In the genomic region with DNA sequence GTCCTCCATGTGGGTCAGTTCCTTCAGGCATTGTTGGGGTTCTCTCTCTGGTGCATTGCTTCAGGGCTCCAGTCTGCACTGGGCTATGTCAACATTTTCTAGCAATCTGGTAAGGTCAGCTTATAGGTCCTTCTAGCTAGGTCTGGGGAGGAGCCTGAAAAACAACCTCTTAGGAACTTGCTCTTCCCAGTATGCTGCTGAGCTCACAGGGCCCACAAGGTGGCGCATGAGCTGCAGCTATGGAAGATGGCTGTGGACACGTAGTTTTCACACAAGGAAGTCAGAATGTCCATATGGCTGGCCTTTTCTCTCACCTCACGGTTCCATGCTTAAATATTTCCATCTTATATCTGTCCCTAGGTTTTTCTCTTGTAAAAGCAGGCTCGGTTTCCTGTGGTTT, we compare ENCODE assay signal across 9 mouse cellular contexts. TPM values are rescaled to one million over a fixed set of nuclear protein-coding genes. Genes with fewer than 3 reads are reported as not detected.
A peak's percentile ranks its signal among the peaks of the same experiment; 100 is the strongest.
DNase-seq lines count a peak whose midpoint lies in the region; ATAC-seq and TF ChIP-seq lines count a peak whose summit lies in the region.
"Had no signal": no experiment of that assay in that cellular context is flagged by ENCODE, and none has a peak within 500 bp of the region (broad histone marks: within the 10 kb centered on the region; RNA-seq: fewer than 3 reads in every experiment).

No protein-coding gene starts in this region.

- TF ChIP-seq EP300 in MEL (IDR thresholded peaks at IDR 0.05; ENCODE audit: low read depth in 1 of 2, low read length in 2 of 2): no peak

- H3K4me1 ChIP-seq in MEL (ENCODE audit: control insufficient read depth in 1 of 2, insufficient read depth in 2 of 2, low read length in 2 of 2): peaks cover 2 to 7% of the 10 kb centered on the region in 2 experiments; a peak in 3 of 4 replicates
- H3K4me1 ChIP-seq in midbrain, embryonic 11.5 days (ENCODE audit: control insufficient read depth, insufficient read depth, low read length): no peaks in the 10 kb centered on the region
- H3K4me1 ChIP-seq in small intestine, adult 2 months (ENCODE audit: control insufficient read depth, insufficient read depth, insufficient read length, low read length): peaks cover 2% of the 10 kb centered on the region; the same call in 1 of the 2 replicates

- H3K4me3 ChIP-seq in MEL (ENCODE audit: control insufficient read depth in 1 of 2, insufficient read depth in 1 of 2, low read depth in 2 of 2, low read length in 2 of 2): no peak overlapping the region
- no peak overlapping the region for H3K4me3 ChIP-seq in midbrain, embryonic 11.5 days (ENCODE audit: low read depth, low read length)
- no peak overlapping the region for H3K4me3 ChIP-seq in small intestine, adult 2 months (ENCODE audit: low read depth, low read length)

- ATAC-seq in midbrain, embryonic 11.5 days (ENCODE audit: low FRiP score): peak; percentile 59; the same call in 1 of the 2 replicates

- peaks cover 0 to 5% of the 10 kb centered on the region in 2 experiments; a peak in 2 of 4 replicates for H3K36me3 ChIP-seq in MEL (ENCODE audit: control insufficient read depth in 1 of 2, insufficient read depth in 2 of 2, low read length in 2 of 2)
- no peaks in the 10 kb centered on the region for H3K36me3 ChIP-seq in midbrain, embryonic 11.5 days (ENCODE audit: control insufficient read depth, insufficient read depth, low read length)
- no peaks in the 10 kb centered on the region for H3K36me3 ChIP-seq in small intestine, adult 2 months (ENCODE audit: control insufficient read depth, insufficient read depth, low read length)

- H3K79me2 ChIP-seq in MEL (ENCODE audit: control insufficient read depth, insufficient read depth, low read length, poor library complexity): no peaks in the 10 kb centered on the region

- peak; percentile 69 for DNase-seq in MEL (ENCODE audit: low read depth, low spot score)
- DNase-seq in adrenal gland, adult 8-10 months: peak; percentile 26
- DNase-seq in embryo, embryonic 11.5 days (ENCODE audit: low read depth, low spot score): peak; percentile 67
- DNase-seq in hindlimb bud, embryonic 11.5 days (ENCODE audit: extremely low spot score, low read depth, low spot score): peak; percentile 42
- DNase-seq in layer of hippocampus, postnatal 25 days (ENCODE audit: extremely low spot score in 1 of 2, low spot score in 1 of 2): peak; percentile 40 to 79
- peak; percentile 96 for DNase-seq in midbrain, embryonic 11.5 days (ENCODE audit: low spot score, missing footprints)
- no peak for DNase-seq in spleen, postnatal 4 days (ENCODE audit: low spot score in 2 of 2)

- no peak for TF ChIP-seq POLR2A in MEL (IDR thresholded peaks at IDR 0.05; ENCODE audit: control insufficient read depth in 1 of 2, insufficient read depth in 1 of 2, low read depth in 1 of 2, low read length in 2 of 2, poor library complexity in 1 of 2)
- no peak for TF ChIP-seq POLR2A in small intestine, adult 2 months (IDR thresholded peaks at IDR 0.05; ENCODE audit: low read depth, low read length)

- no peak overlapping the region for H3K9ac ChIP-seq in MEL (ENCODE audit: control insufficient read depth, low read depth, low read length, poor library complexity, severe bottlenecking)
- no peak overlapping the region for H3K9ac ChIP-seq in midbrain, embryonic 11.5 days (ENCODE audit: low read length)

- H3K27ac ChIP-seq in MEL (ENCODE audit: control insufficient read depth, low read depth, low read length): no peak overlapping the region
- H3K27ac ChIP-seq in midbrain, embryonic 11.5 days (ENCODE audit: low read depth, low read length): no peak overlapping the region
- no peak overlapping the region for H3K27ac ChIP-seq in small intestine, adult 2 months (ENCODE audit: insufficient read depth, low read depth, low read length)

- H3K9me3 ChIP-seq in MEL (replicated peaks; ENCODE audit: insufficient read depth, low read length): no peaks in the 10 kb centered on the region
- no peaks in the 10 kb centered on the region; the same call in 1 of the 2 replicates for H3K9me3 ChIP-seq in midbrain, embryonic 11.5 days (ENCODE audit: control insufficient read depth, low read length)

- TF ChIP-seq CTCF in MEL (IDR thresholded peaks at IDR 0.05 in 2 of 3, conservative IDR thresholded peaks at IDR 0.05 in 1 of 3; ENCODE audit: control insufficient read depth in 1 of 3, insufficient read depth in 1 of 3, low read depth in 2 of 3, low read length in 3 of 3, poor library complexity in 1 of 3, severe bottlenecking in 1 of 3): peak; percentile 57 to 89 (median 77)
- peak; percentile 66; the same call in 1 of the 2 replicates for TF ChIP-seq CTCF in small intestine, adult 2 months (IDR thresholded peaks at IDR 0.05; ENCODE audit: extremely low read depth, insufficient read length, insufficient replicate concordance, low read depth, low read length)

- H3K4me2 ChIP-seq in midbrain, embryonic 11.5 days: no peak overlapping the region

- 11% methylated on average over 4 of the region's 4 CpGs for WGBS in midbrain, embryonic 11.5 days
- 12% methylated on average over 4 of the region's 4 CpGs for WGBS in small intestine, adult 2 months

- no peaks in the 10 kb centered on the region for H3K27me3 ChIP-seq in MEL (ENCODE audit: control insufficient read depth in 1 of 2, insufficient read depth in 2 of 2, low read length in 2 of 2)
- no peaks in the 10 kb centered on the region for H3K27me3 ChIP-seq in midbrain, embryonic 11.5 days (ENCODE audit: control insufficient read depth, insufficient read depth, low read length)
- no peaks in the 10 kb centered on the region for H3K27me3 ChIP-seq in small intestine, adult 2 months (ENCODE audit: control insufficient read depth, insufficient read depth, low read length)

- peak; percentile 71 for TF ChIP-seq RAD21 in MEL (IDR thresholded peaks at IDR 0.05; ENCODE audit: low read depth, low read length)

TF ChIP-seq in MEL, 35 proteins besides CTCF, POLR2A, EP300 and RAD21:
- TF ChIP-seq SMC3 (IDR thresholded peaks at IDR 0.05; ENCODE audit: low read depth, low read length): peak; percentile 68
- TF ChIP-seq MAZ (IDR thresholded peaks at IDR 0.05; ENCODE audit: low read depth, low read length): no peak
- TF ChIP-seq UBTF (IDR thresholded peaks at IDR 0.05; ENCODE audit: borderline replicate concordance, insufficient read depth, low read depth, low read length): no peak
- TF ChIP-seq ZC3H11A (IDR thresholded peaks at IDR 0.05; ENCODE audit: low read depth, low read length): peak; percentile 64

RNA-seq across cellular contexts. Expression of a gene that starts 24.8 kb away (rescaled TPM):
- not detected in 2 replicates for total RNA-seq in MEL (2012; rRNA removed)
- polyA plus RNA-seq in MEL (2012; ENCODE audit: insufficient read depth in 1 of 2, insufficient read length in 2 of 2, low read depth in 1 of 2, low replicate concordance in 2 of 2, missing spikeins in 1 of 2): not detected
- under 1 TPM; 0.18 to 0.66 (median 0.28) TPM for total RNA-seq in adrenal gland, adult 8-10 months (2022)
- total RNA-seq in layer of hippocampus, postnatal 25 days (2021): under 1 TPM; 0.16 to 0.30 TPM
- 0.10 TPM in 1 of 2 replicates, not detected in the other for polyA plus RNA-seq in midbrain, embryonic 11.5 days (2014; fragmentation: Nextera tagmentation; extraction: Ambion mirVana)
- polyA plus RNA-seq in small intestine, adult 2 months (2012; rRNA removed): not detected in 2 replicates
- total RNA-seq: heart, postnatal 36 days had no signal

Comparison
In these comparisons a context has a peak if more than half of its experiments do, and no peak if none do; other contexts are left out.
1. DNase-seq: peak in MEL (single experiment), adrenal gland, adult 8-10 months (single experiment), embryo, embryonic 11.5 days (single experiment), hindlimb bud, embryonic 11.5 days (single experiment), layer of hippocampus, postnatal 25 days (2 of 2) and midbrain, embryonic 11.5 days (single experiment); none in spleen, postnatal 4 days (0 of 2).